26 mouse cellular contexts compared by ENCODE assay signal in genomic region chr5:151376931-151377330, GRCm38 (mm10). TPM values are rescaled to one million over a fixed set of nuclear protein-coding genes. Genes with fewer than 3 reads are reported as not detected.
"Had no signal": no experiment of that assay in that cellular context is flagged by ENCODE, and none has a peak within 500 bp of the region (broad histone marks: within the 10 kb centered on the region; RNA-seq: fewer than 3 reads in every experiment).

No protein-coding gene starts in this region.

- H3K36me3 ChIP-seq: kidney, embryonic 15.5 days; limb, embryonic 12.5 days; limb, embryonic 15.5 days; lung, embryonic 15.5 days; midbrain, embryonic 10.5 days; midbrain, embryonic 13.5 days; neural tube, embryonic 12.5 days; neural tube, embryonic 15.5 days had no signal

- H3K9ac ChIP-seq: kidney, embryonic 15.5 days; limb, embryonic 12.5 days; limb, embryonic 15.5 days; liver, embryonic 14.5 days; lung, embryonic 15.5 days; midbrain, embryonic 13.5 days; neural tube, embryonic 12.5 days; neural tube, embryonic 15.5 days had no signal

- ATAC-seq: midbrain, embryonic 13.5 days had no signal

- H3K27ac ChIP-seq: kidney, embryonic 15.5 days; left cerebral cortex, adult 2 months; limb, embryonic 12.5 days; limb, embryonic 15.5 days; liver, embryonic 14.5 days; lung, embryonic 15.5 days; midbrain, embryonic 10.5 days; midbrain, embryonic 13.5 days; neural tube, embryonic 12.5 days; neural tube, embryonic 15.5 days; stomach, postnatal 0 days had no signal

- H3K27me3 ChIP-seq: kidney, embryonic 15.5 days; limb, embryonic 12.5 days; limb, embryonic 15.5 days; lung, embryonic 15.5 days; megakaryocyte, embryonic 14.5 days; midbrain, embryonic 13.5 days; neural tube, embryonic 12.5 days; neural tube, embryonic 15.5 days had no signal

- H3K4me1 ChIP-seq: kidney, embryonic 15.5 days; limb, embryonic 12.5 days; limb, embryonic 15.5 days; lung, embryonic 15.5 days; megakaryocyte, embryonic 14.5 days; midbrain, embryonic 10.5 days; midbrain, embryonic 13.5 days; neural tube, embryonic 12.5 days; neural tube, embryonic 15.5 days had no signal

- H3K9me3 ChIP-seq: kidney, embryonic 15.5 days; limb, embryonic 12.5 days; limb, embryonic 15.5 days; lung, embryonic 15.5 days; midbrain, embryonic 10.5 days; midbrain, embryonic 13.5 days; neural tube, embryonic 12.5 days; neural tube, embryonic 15.5 days had no signal

- H3K4me3 ChIP-seq: kidney, embryonic 15.5 days; left cerebral cortex, adult 2 months; limb, embryonic 12.5 days; limb, embryonic 15.5 days; lung, embryonic 15.5 days; megakaryocyte, embryonic 14.5 days; midbrain, embryonic 10.5 days; midbrain, embryonic 13.5 days; neural tube, embryonic 12.5 days; neural tube, embryonic 15.5 days had no signal

- DNase-seq: kidney, adult 8-10 months; kidney, postnatal 10 days; kidney, postnatal 36 days; layer of hippocampus, postnatal 36 days; lung, adult 18-20 months; lung, postnatal 10 days; lung, postnatal 36 days; thymus, adult 2 months; thymus, postnatal 14 days had no signal

- H3K4me2 ChIP-seq: kidney, embryonic 15.5 days; limb, embryonic 12.5 days; limb, embryonic 15.5 days; liver, embryonic 11.5 days; lung, embryonic 15.5 days; midbrain, embryonic 13.5 days; neural tube, embryonic 12.5 days; neural tube, embryonic 15.5 days had no signal

RNA-seq across cellular contexts. Expression of gene Gm42906, which starts 51.0 kb away (rescaled TPM):
- polyA plus RNA-seq: kidney, embryonic 15.5 days; limb, embryonic 12.5 days; limb, embryonic 15.5 days; liver, embryonic 11.5 days; liver, embryonic 14.5 days; lung, embryonic 15.5 days; midbrain, embryonic 10.5 days; midbrain, embryonic 13.5 days; midbrain, postnatal 0 days; neural tube, embryonic 12.5 days; neural tube, embryonic 15.5 days; small intestine, adult 2 months; spleen, adult 2 months; stomach, embryonic 14.5 days; thymus, adult 2 months had no signal
